Mouse (Mus musculus): ENCODE results near the gene Myrfl.

Myrfl gene

GRCm38 (mm10) chr10:116827306-116827705 lies 69.4 kb downstream of the Myrfl start:
- no peak for DNase-seq (ENCODE audit: low spot score)

DNA sequence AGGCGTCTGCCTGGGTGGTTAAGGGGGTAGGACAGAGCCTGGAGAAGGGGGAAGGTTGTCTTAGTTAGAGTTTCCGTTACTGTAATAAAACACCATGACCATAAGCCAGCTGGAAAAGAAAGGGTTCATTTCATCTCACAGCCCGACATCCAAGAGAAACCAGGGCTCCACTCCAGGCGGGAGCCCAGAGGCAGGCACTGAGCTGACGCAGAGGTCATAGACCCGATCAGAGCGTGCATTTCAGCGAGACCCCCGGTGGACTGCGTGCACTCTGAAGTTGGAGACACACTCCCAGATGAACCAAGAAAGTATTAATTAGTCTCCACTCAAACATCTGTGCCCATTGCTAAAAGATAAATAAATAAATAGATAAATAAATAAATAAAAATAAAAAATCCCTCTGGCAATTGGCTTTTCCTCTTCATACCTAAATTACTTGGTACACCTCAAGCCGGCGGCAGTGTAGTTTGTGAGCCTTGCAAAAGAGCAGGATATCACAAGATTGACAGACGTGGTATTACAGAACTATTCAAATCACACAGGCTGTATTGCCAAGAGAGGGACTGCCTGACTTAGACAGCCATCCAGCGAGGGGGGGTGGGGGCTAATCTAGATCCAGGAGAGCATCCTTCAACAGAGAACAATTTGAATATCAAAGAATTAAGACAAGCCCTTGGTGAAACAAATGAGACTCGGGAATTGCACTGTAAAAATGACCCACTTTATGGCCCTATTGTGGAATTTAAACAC lies 81.2 kb downstream of the Myrfl start:
- no peak for DNase-seq (ENCODE audit: low spot score)

- DNase-seq (ENCODE audit: low spot score): no peak
Measured at GRCm38 (mm10) chr10:116813150-116813549, 83.6 kb downstream of the Myrfl start.

GRCm38 (mm10) chr10:116810738-116811137 lies 86.0 kb downstream of the Myrfl start:
- no peak for DNase-seq (ENCODE audit: low spot score)

- DNase-seq (ENCODE audit: low spot score): no peak
Measured at GRCm38 (mm10) chr10:116809383-116809782, 87.3 kb downstream of the Myrfl start.

GRCm38 (mm10) chr10:116808556-116809353 lies 88.0 kb downstream of the Myrfl start:
- no peak for DNase-seq (ENCODE audit: low spot score)

DNA sequence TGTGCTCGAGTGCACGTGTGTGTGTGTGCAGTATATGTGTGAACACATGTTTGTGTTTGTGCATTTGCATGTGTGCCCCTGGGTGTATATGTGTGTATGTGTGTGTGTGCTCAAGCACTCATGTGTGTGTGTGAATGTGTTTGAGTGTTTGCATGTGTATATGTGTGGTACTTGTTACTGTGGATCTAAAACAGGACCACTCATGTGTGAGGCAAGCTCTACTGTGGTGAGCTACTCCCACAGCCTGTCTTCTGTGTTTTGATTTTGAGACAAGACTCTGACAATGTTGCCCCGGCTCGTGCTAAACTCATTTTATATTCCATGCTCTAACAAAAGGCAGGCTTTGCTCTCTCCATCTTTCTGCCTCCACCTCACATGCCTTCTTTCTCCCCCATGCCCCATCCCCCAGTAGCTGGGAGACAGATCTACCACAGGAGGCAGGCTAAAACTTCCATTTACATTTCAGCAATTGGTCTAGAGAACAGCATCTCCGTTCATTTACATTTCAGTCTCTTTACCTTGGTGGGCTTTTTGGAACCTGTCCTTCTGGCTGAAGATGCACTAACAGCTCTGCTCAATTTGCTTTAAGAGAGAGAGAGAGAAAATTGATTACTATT lies 94.4 kb downstream of the Myrfl start:
- no peak for DNase-seq (ENCODE audit: low spot score)

GRCm38 (mm10) chr10:116801281-116801680 lies 95.4 kb downstream of the Myrfl start:
- no peak for DNase-seq (ENCODE audit: low spot score)

GRCm38 (mm10) chr10:116796066-116796465 lies 100.7 kb downstream of the Myrfl start:
- DNase-seq (ENCODE audit: low spot score): no peak

DNA sequence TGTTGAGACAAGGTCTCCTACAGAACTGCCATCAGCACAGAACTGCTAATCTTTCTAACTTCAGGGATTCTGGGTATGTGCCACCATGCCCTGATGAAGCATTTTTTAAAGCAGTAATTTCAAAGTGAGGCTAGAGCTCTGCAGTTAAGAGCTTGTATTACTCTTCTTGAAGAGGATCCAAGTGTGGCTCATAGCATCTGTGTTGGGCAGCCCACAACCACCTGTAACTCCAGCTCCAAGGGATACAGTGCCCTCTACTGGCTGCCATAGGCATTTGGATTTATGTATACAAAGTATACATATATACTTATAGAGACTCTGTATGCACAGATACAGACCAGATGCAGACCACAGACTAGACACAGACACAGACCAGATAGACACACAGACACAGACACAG lies 107.6 kb downstream of the Myrfl start:
- no peak for DNase-seq (ENCODE audit: low spot score)

DNA sequence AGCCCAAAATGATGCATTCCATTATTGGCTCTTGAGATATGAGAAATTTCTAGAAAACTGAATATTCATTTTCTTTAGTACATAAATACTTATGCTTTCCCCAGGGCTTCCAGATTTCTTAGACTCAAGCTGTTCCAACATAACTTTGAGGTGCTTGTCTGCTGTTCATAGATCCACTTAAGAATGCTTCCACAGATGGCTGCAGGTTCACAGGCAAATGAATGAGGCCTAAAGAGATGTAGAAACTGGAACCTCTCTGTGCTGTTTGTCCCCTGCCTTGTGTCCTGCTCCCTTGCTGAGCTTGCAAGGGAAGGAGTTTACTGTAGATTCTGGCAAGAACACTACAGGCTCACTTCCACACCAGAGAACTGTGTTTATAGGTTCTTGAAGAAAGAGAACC lies 108.3 kb downstream of the Myrfl start:
- no peak for DNase-seq (ENCODE audit: low spot score)

GRCm38 (mm10) chr10:116784098-116784497 lies 112.6 kb downstream of the Myrfl start:
- no peak for DNase-seq (ENCODE audit: low spot score)

GRCm38 (mm10) chr10:116783020-116783419 lies 113.7 kb downstream of the Myrfl start:
- DNase-seq (ENCODE audit: low spot score): no peak

- DNase-seq (ENCODE audit: low spot score): no peak
Measured at GRCm38 (mm10) chr10:116777947-116778346, 118.8 kb downstream of the Myrfl start.

DNA sequence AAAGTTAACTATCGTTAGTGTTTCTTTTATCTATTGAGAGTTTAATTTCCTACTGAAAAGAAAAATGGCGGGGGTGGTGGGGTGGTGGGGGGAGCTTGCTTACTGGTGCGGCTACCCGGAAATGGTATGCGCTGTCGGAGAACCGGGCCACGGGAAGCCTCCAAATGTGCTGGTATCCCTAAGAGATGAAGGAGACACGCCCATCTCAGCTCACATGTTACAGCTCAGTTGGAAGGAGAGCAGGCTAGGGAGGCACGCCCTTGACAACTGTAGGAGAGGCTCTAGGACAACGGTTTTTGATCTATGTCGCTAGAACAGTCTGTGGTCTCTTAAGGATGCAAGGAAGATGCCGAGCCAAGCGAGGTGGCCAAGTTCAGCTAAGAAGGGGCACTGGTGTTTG lies 119.9 kb downstream of the Myrfl start:
- DNase-seq (ENCODE audit: low spot score): no peak

DNA sequence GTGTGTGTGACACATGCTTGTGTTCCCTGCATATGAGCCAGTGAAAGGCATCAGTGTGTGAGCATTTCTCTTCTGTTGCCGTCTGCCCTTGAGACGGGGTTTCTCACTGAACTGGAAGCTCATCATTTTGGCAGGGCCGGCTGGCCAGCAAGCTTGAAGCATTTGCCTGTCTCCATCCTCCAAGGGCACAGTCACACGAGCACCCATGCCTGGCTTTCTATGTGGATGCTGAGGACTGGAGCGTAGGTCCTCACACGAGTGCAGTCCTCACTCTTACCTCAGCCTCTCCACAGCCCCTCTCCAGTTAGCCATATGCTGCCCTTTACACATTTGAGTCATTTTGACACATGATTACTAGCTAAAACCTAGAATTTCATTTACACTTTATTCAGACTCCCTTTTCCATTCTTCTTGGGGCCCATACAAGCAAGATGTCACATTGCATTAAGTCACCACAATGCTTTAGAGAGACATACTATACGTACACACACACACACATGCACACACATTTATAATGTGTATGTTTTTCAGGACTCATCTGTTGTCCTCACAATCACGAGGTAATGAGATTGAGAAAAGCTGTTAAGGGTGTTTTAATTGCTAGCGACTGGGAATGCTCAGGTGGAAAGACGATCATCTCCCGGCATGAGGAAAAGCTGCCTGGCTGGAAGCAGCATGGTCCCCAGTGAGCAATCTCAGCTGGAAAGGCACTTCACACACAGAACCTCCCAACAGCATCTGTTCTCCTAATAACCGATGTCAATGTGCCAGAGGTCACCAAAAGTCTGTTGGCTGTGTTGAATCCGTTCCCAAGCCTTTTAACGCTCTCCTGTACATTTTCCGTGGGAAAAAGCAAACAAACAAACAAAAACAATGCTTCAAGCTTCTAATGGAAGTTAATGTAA lies 122.6 kb downstream of the Myrfl start:
- no peak for DNase-seq (ENCODE audit: low spot score)

DNA sequence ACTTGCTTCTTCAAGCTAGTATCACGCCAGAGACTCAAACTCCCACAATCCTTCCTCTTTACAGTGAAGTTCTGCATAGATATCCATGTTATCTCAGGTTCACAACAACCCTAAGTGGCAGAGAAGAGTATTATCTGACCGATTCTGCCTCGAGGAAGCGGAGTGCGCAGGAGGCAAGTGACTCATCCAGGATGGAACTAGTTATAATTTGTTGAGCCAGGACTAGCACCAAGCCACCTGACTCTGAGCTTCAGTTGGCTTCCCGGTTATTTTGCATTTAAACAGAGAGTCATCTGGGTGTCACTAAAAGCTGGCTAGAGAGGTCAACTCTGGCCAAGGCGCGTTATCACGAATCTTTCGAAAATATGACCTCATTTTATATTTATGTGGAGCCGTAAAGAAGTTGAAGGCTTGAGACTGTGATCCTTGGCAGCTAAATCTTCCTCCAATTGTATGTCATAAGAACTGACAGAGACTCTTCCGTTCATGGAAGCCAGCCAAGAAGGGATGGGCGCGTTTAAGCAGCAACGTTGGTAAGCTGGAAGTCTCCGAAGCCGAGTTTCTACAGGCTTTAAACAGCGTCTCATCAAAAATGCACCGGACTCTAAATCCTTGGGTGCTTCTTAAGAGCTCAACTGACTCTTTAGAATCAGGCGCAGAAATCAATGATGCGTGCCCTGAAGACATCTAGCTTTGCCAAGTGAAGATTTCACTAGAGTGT lies 125.3 kb downstream of the Myrfl start:
- DNase-seq (ENCODE audit: low spot score): no peak

DNA sequence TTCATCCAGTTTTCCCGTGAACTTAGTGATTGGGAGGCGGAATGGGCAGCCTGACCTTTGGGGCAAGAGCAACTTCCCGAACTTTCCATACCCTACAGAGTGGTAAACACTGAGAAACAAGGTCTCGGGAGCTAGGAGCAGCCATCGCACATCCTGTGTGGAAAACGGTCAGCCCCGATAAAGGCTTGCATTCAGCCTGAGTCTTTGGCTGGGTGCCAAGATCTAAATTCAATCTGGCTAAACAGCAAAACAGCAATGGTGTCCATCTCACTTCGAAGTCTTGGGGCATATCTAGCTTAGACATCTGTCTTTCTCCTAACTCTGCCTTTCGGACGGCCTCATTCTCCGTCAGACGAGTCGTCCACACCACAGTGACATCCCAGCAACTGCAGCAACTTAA lies 128.1 kb downstream of the Myrfl start:
- no peak for DNase-seq (ENCODE audit: low spot score)

DNA sequence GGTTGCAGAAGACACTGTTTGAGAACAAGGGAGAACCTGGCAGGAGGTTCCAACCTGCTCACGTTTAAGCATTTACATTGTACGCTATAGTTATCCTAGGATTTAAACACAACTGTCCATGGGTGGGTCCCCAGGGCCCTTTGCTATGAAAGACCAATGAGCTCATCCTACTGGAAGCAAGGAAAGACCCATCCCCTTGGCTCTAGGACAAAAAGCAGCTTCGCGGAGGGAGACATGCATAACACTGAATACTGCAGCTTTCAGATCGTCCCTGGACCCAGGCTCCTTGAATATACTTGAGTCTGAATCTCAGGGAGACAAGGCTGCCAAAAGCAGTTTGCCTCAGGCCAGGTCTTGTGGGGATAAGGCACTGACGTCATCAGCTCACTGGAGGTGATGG lies 130.2 kb downstream of the Myrfl start:
- no peak for DNase-seq (ENCODE audit: low spot score)

GRCm38 (mm10) chr10:116761476-116762068 lies 135.1 kb downstream of the Myrfl start:
- DNase-seq (ENCODE audit: low spot score): no peak

DNA sequence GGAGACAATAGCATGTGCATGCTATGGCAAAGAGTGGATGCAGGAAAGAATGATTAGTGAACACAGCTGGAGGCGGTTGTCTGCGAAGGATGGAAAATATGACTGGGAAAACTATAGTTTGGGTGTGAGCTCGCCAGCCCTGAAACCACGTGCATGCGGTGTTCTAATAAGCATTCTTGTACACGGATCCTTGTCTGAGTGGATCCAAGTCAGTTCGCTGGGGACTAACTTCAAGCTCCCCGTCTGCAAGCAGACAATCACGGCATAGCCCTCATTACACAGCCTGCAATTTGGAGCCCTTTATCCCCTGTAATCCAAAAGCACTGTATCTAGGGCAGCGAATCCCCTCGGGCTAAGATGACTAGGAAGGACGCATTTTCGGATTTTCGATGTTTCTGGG lies 136.2 kb downstream of the Myrfl start:
- DNase-seq (ENCODE audit: low spot score): no peak

All from ovary, postnatal 10 days (tissue).